Mouse (Mus musculus): ENCODE results near the gene Sobp.

- TF ChIP-seq CTCF (conservative IDR thresholded peaks at IDR 0.05; ENCODE audit: insufficient read depth, insufficient read length, low read depth, low read length) (no peak), POLR2A (IDR thresholded peaks at IDR 0.05; ENCODE audit: low read depth, low read length) (no peak)
Measured at GRCm38 (mm10) chr10:43123422-43123821, 50.9 kb downstream of the Sobp start.

Data from kidney, adult 2 months (tissue).